Mouse (Mus musculus): ENCODE data around the gene Bod1l.

Bod1l gene

GRCm38 (mm10) chr5:41844147-41844529 is at the start of gene Bod1l:
TSS of gene Bod1l (minus strand) at chr5:41844315.
- in situ Hi-C loops (cut with MboI, MseI) = loop anchor here (25.0 kb wide), 1 partner anchor 1393 kb away; the partner anchor contains the start of gene Cpeb2

GRCm38 (mm10) chr5:41893351-41893750 is 49.2 kb upstream of the Bod1l start:
- in situ Hi-C loops (cut with MboI, MseI) = loop anchor here (25.0 kb wide), 1 partner anchor 1494 kb away; no protein-coding TSS in a partner anchor

GRCm38 (mm10) chr5:41890871-41891270 is 46.8 kb upstream of the Bod1l start:
- in situ Hi-C loops (cut with MboI, MseI) = loop anchor here (25.0 kb wide), 1 partner anchor 1496 kb away; no protein-coding TSS in a partner anchor

GRCm38 (mm10) chr5:41889245-41889849 is 45.2 kb upstream of the Bod1l start:
- in situ Hi-C loops (cut with MboI, MseI) = loop anchor here (25.0 kb wide), 1 partner anchor 1498 kb away; no protein-coding TSS in a partner anchor

GRCm38 (mm10) chr5:41888834-41889233 is 44.7 kb upstream of the Bod1l start:
- in situ Hi-C loops (cut with MboI, MseI) = loop anchor here (25.0 kb wide), 1 partner anchor 1498 kb away; no protein-coding TSS in a partner anchor

GRCm38 (mm10) chr5:41887738-41888137 is 43.6 kb upstream of the Bod1l start:
- in situ Hi-C loops (cut with MboI, MseI) = loop anchor here (25.0 kb wide), 1 partner anchor 1500 kb away; no protein-coding TSS in a partner anchor

- in situ Hi-C loops (cut with MboI, MseI) = loop anchor here (25.0 kb wide), 1 partner anchor 1503 kb away; no protein-coding TSS in a partner anchor
Observed at GRCm38 (mm10) chr5:41884563-41884962, 40.4 kb upstream of the Bod1l start.

GRCm38 (mm10) chr5:41871164-41871563 is 27.0 kb upstream of the Bod1l start:
- in situ Hi-C loops (cut with MboI, MseI) = no loop called here

GRCm38 (mm10) chr5:41855781-41856180 is 11.7 kb upstream of the Bod1l start:
- in situ Hi-C loops (cut with MboI, MseI) = no loop called here

- in situ Hi-C loops (cut with MboI, MseI) = loop anchor here (25.0 kb wide), 1 partner anchor 1392 kb away; the partner anchor contains the start of gene Cpeb2
Observed at GRCm38 (mm10) chr5:41845558-41845937, 1.4 kb upstream of the Bod1l start.

- in situ Hi-C loops (cut with MboI, MseI) = loop anchor here (25.0 kb wide), 1 partner anchor 1392 kb away; the partner anchor contains the start of gene Cpeb2
Observed at GRCm38 (mm10) chr5:41844820-41845557, 874 bp upstream of the Bod1l start.

GRCm38 (mm10) chr5:41843419-41844146 is 532 bp downstream of the Bod1l start:
- in situ Hi-C loops (cut with MboI, MseI) = loop anchor here (25.0 kb wide), 1 partner anchor 1394 kb away; the partner anchor contains the start of gene Cpeb2

- in situ Hi-C loops (cut with MboI, MseI) = loop anchor here (25.0 kb wide), 1 partner anchor 1395 kb away; the partner anchor contains the start of gene Cpeb2
Observed at GRCm38 (mm10) chr5:41842681-41843080, 1.4 kb downstream of the Bod1l start.

GRCm38 (mm10) chr5:41841735-41842134 is 2.4 kb downstream of the Bod1l start:
- in situ Hi-C loops (cut with MboI, MseI) = loop anchor here (25.0 kb wide), 1 partner anchor 1396 kb away; the partner anchor contains the start of gene Cpeb2

GRCm38 (mm10) chr5:41830100-41830499 is 14.0 kb downstream of the Bod1l start:
- in situ Hi-C loops (cut with MboI, MseI) = loop anchor here (25.0 kb wide), 1 partner anchor 1407 kb away; the partner anchor contains the start of gene Cpeb2

- in situ Hi-C loops (cut with MboI, MseI) = no loop called here
Observed at GRCm38 (mm10) chr5:41821158-41821557, 23.0 kb downstream of the Bod1l start.

- in situ Hi-C loops (cut with MboI, MseI) = no loop called here
Observed at GRCm38 (mm10) chr5:41820530-41820929, 23.6 kb downstream of the Bod1l start.

GRCm38 (mm10) chr5:41812516-41812915 is 31.6 kb downstream of the Bod1l start:
- in situ Hi-C loops (cut with MboI, MseI) = no loop called here

- in situ Hi-C loops (cut with MboI, MseI) = no loop called here
Observed at GRCm38 (mm10) chr5:41811279-41811678, 32.8 kb downstream of the Bod1l start.

- in situ Hi-C loops (cut with MboI, MseI) = no loop called here
Observed at GRCm38 (mm10) chr5:41807383-41807782, 36.7 kb downstream of the Bod1l start.

- in situ Hi-C loops (cut with MboI, MseI) = no loop called here
Observed at GRCm38 (mm10) chr5:41806176-41806575, 37.9 kb downstream of the Bod1l start.

Measured in T-helper 2 cell (primary cell).